Mouse (Mus musculus) lung, postnatal 0 days (tissue): ENCODE results near the gene Ltbp4.

Source experiments
- CTCF ChIP-seq: IDR thresholded peaks from 2 replicates; pipeline ENCODE4 v1.5.1; 2016; ENCODE audit warnings: antibody characterized with exemption, mild to moderate bottlenecking
- EP300 ChIP-seq: IDR thresholded peaks from 2 replicates; pipeline ENCODE4 v1.6.1; 2016; ENCODE audit warnings: antibody characterized with exemption, mild to moderate bottlenecking, control low read depth

DNA sequence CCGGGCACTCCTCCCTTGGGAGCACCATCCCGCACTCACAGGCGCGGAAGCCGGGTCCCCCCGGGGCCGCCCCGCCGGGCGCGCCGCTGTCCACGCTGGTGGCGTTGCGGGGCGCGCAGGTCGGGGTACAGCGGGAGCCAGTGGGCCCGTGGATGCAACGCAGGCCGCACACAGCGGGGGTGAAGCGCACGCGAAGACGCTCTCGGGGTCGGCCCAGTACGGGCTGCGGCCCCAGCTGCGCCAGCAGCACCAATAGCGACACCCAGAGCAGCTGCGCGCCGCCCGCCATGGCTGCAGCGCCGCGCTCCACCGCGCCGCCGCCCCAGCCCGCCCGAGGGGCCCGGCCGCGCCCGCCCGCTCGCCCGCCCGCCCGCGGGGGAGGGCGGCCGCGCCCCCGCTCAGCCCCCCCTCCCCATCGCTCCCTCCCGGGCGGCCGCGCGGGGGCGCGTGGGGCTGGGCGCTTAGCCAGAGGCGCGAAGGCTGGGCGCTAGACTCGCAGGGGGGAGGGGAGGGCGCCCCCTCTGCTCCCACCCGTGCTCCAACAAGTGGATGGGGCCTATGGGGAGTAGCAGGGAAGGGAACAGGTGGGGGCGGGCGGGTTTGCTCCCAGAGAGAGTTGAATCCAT, 4.1 kb downstream of the Ltbp4 start:
- TF ChIP-seq CTCF (peak; percentile 30), EP300 (no peak)
